Mouse (Mus musculus) liver, postnatal 0 days (tissue): ENCODE measurements at regions not wholly inside any gene's neighbourhood (a gene's known extent, or its start where the extent isn't known, plus 50 kb on each side); places are given as distances from the start of the nearest gene placed in this dataset.

Experiments
- ATAC-seq: fragments of 200-750 bp; cut with Nextera tagmentation; 2 replicates; pipeline ENCODE4 v1.8.0; 2017; ENCODE audit warnings: mild to moderate bottlenecking, moderate library complexity
- DNase-seq: peaks from one replicate; pipeline ENCODE4 v3.0.0-alpha.2; 2016
- H3K27ac ChIP-seq: fragments of 300-500 bp; sonication (generic); 2 replicates; pipeline ENCODE4 v1.5.1; 2014; ENCODE audit warnings: antibody characterized with exemption, moderate library complexity, mild to moderate bottlenecking, low read depth
- H3K27me3 ChIP-seq: fragments of 300-500 bp; sonication (generic); 2 replicates; pipeline ENCODE4 v1.6.1; 2014; ENCODE audit warnings: low read length, control low read depth, mixed read lengths; ENCODE audit not compliant: insufficient read depth
- H3K36me3 ChIP-seq: fragments of 300-500 bp; sonication (generic); replicated peaks from 2 replicates; pipeline ENCODE4 v1.6.1; 2014; ENCODE audit warnings: mild to moderate bottlenecking, control low read depth, low read length, moderate library complexity, mixed read lengths; ENCODE audit not compliant: insufficient read depth
- H3K4me1 ChIP-seq: fragments of 300-500 bp; sonication (generic); 2 replicates; pipeline ENCODE4 v1.6.1; 2014; ENCODE audit warnings: antibody characterized with exemption, mild to moderate bottlenecking, control low read depth; ENCODE audit not compliant: insufficient read depth
- H3K4me2 ChIP-seq: fragments of 300-500 bp; sonication (generic); 2 replicates; pipeline ENCODE4 v1.6.1; 2014; ENCODE audit warnings: low read depth, mild to moderate bottlenecking, low read length, moderate library complexity, mixed read lengths
- H3K4me3 ChIP-seq: fragments of 300-500 bp; sonication (generic); 2 replicates; pipeline ENCODE4 v1.5.1; 2014; ENCODE audit warnings: low read depth, low read length
- H3K9ac ChIP-seq: fragments of 300-500 bp; sonication (generic); replicated peaks from 2 replicates; pipeline ENCODE4 v1.6.1; 2014; ENCODE audit warnings: mild to moderate bottlenecking, moderate library complexity
- H3K9me3 ChIP-seq: fragments of 300-500 bp; sonication (generic); 2 replicates; pipeline ENCODE4 v1.6.1; 2016; ENCODE audit warnings: mild to moderate bottlenecking, control low read depth, low read length, mixed read lengths
- CTCF ChIP-seq: sonication (generic); IDR thresholded peaks from 2 replicates; pipeline ENCODE4 v1.5.1; 2016; ENCODE audit warnings: antibody characterized with exemption, low read depth
- EP300 ChIP-seq: IDR thresholded peaks from 2 replicates; pipeline ENCODE4 v1.6.1; 2016; ENCODE audit warnings: antibody characterized with exemption, low read depth, mild to moderate bottlenecking
- WGBS: fragments of 180-500 bp; shearing (Covaris S2); extraction: QIAGEN DNeasy Blood & Tissue Kit; methylation state at CpG from one replicate; pipeline ENCODE4 v1.1.7; 2014; ENCODE audit not compliant: insufficient replicate concordance; 5-methylcytosine and 5-hydroxymethylcytosine counted together

- H3K9ac ChIP-seq = no peak overlapping the region
- H3K27me3 ChIP-seq = no peaks in the 10 kb centered on the region
- DNase-seq (peak; percentile 69), ATAC-seq (no peak)
- no peaks in the 10 kb centered on the region for H3K9me3 ChIP-seq
- H3K4me2 ChIP-seq = no peak overlapping the region
- no peaks in the 10 kb centered on the region for H3K4me1 ChIP-seq
- 18% methylated on average over 6 of the region's 6 CpGs for WGBS
- H3K4me3 ChIP-seq = no peak overlapping the region
- no peak overlapping the region for H3K27ac ChIP-seq
- TF ChIP-seq EP300 (no peak), CTCF (peak; percentile 84)
- H3K36me3 ChIP-seq = no peaks in the 10 kb centered on the region
Measured at GRCm38 (mm10) chr1:55960291-55960690, 554.6 kb downstream of the Plcl1 start.

- no peaks in the 10 kb centered on the region for H3K36me3 ChIP-seq
- H3K4me1 ChIP-seq = no peaks in the 10 kb centered on the region
- no peak overlapping the region for H3K9ac ChIP-seq
- ATAC-seq = no peak
- no peak for DNase-seq
- TF ChIP-seq EP300 (no peak), CTCF (no peak)
- no peak overlapping the region for H3K4me2 ChIP-seq
- H3K9me3 ChIP-seq = no peaks in the 10 kb centered on the region
- H3K27me3 ChIP-seq = no peaks in the 10 kb centered on the region
- H3K27ac ChIP-seq = no peak overlapping the region
- no peak overlapping the region for H3K4me3 ChIP-seq
- WGBS = 79% methylated on average over 5 of the region's 5 CpGs
Measured at GRCm38 (mm10) chr1:55963867-55964266, 558.1 kb downstream of the Plcl1 start.

GRCm38 (mm10) chr1:55966273-55966672 lies 560.6 kb downstream of the Plcl1 start:
- H3K4me2 ChIP-seq = no peak overlapping the region
- no peak for ATAC-seq
- WGBS = 88% methylated on average over 2 of the region's 2 CpGs
- no peak overlapping the region for H3K4me3 ChIP-seq
- H3K27me3 ChIP-seq = no peaks in the 10 kb centered on the region
- H3K36me3 ChIP-seq = no peaks in the 10 kb centered on the region
- DNase-seq = no peak
- H3K4me1 ChIP-seq = no peaks in the 10 kb centered on the region
- H3K9me3 ChIP-seq = no peaks in the 10 kb centered on the region
- no peak overlapping the region for H3K9ac ChIP-seq
- TF ChIP-seq CTCF (no peak), EP300 (no peak)
- H3K27ac ChIP-seq = no peak overlapping the region

GRCm38 (mm10) chr1:55967869-55968268 lies 562.1 kb downstream of the Plcl1 start:
- ATAC-seq (no peak), DNase-seq (no peak)
- Histone ChIP-seq H3K9ac (no peak overlapping the region), H3K36me3 (no peaks in the 10 kb centered on the region), H3K4me2 (no peak overlapping the region), H3K4me3 (no peak overlapping the region), H3K9me3 (no peaks in the 10 kb centered on the region), H3K4me1 (no peaks in the 10 kb centered on the region), H3K27me3 (no peaks in the 10 kb centered on the region), H3K27ac (no peak overlapping the region)
- WGBS = 86% methylated on average over 7 of the region's 7 CpGs
- TF ChIP-seq CTCF (no peak), EP300 (no peak)

- no peak for DNase-seq
- H3K27ac ChIP-seq = no peak overlapping the region
Measured at GRCm38 (mm10) chr1:55977796-55978195, 572.1 kb downstream of the Plcl1 start.

GRCm38 (mm10) chr1:55983522-55984066 lies 577.9 kb downstream of the Plcl1 start:
- TF ChIP-seq EP300 (no peak), CTCF (no peak)
- H3K4me1 ChIP-seq = no peaks in the 10 kb centered on the region
- no peak overlapping the region for H3K27ac ChIP-seq
- no peak overlapping the region for H3K9ac ChIP-seq
- no peaks in the 10 kb centered on the region for H3K9me3 ChIP-seq
- H3K27me3 ChIP-seq = no peaks in the 10 kb centered on the region
- H3K36me3 ChIP-seq = no peaks in the 10 kb centered on the region
- no peak overlapping the region for H3K4me3 ChIP-seq
- WGBS = 56% methylated on average over 5 of the region's 5 CpGs
- ATAC-seq (no peak), DNase-seq (no peak)
- no peak overlapping the region for H3K4me2 ChIP-seq

More at GRCm38 (mm10) chr1:55977796-55978195, 572.1 kb downstream of the Plcl1 start:
- 79% methylated on average over 3 of the region's 3 CpGs for WGBS
- no peaks in the 10 kb centered on the region for H3K9me3 ChIP-seq
- ATAC-seq = no peak
- TF ChIP-seq EP300 (no peak), CTCF (no peak)
- no peak overlapping the region for H3K4me3 ChIP-seq
- H3K4me1 ChIP-seq = no peaks in the 10 kb centered on the region
- no peaks in the 10 kb centered on the region for H3K27me3 ChIP-seq
- no peak overlapping the region for H3K9ac ChIP-seq
- H3K36me3 ChIP-seq = no peaks in the 10 kb centered on the region
- no peak overlapping the region for H3K4me2 ChIP-seq

GRCm38 (mm10) chr1:55997074-55997473 lies 591.4 kb downstream of the Plcl1 start:
- Histone ChIP-seq H3K27me3 (no peaks in the 10 kb centered on the region), H3K4me1 (no peaks in the 10 kb centered on the region), H3K27ac (no peak overlapping the region), H3K4me2 (no peak overlapping the region), H3K9me3 (no peaks in the 10 kb centered on the region), H3K9ac (no peak overlapping the region), H3K4me3 (no peak overlapping the region), H3K36me3 (no peaks in the 10 kb centered on the region)
- TF ChIP-seq EP300 (no peak), CTCF (no peak)
- no peak for ATAC-seq
- no peak for DNase-seq
- 72% methylated on average over 6 of the region's 6 CpGs for WGBS
